Mouse (Mus musculus): ENCODE results near the gene Pax6. TPM values are rescaled to one million over a fixed set of nuclear protein-coding genes. Genes with fewer than 3 reads are reported as not detected.

Gene Pax6
- polyA plus RNA-seq (2014; fragmentation: Nextera tagmentation; extraction: Ambion mirVana): 0.37 and 0.82 TPM in 2 replicates

DNA sequence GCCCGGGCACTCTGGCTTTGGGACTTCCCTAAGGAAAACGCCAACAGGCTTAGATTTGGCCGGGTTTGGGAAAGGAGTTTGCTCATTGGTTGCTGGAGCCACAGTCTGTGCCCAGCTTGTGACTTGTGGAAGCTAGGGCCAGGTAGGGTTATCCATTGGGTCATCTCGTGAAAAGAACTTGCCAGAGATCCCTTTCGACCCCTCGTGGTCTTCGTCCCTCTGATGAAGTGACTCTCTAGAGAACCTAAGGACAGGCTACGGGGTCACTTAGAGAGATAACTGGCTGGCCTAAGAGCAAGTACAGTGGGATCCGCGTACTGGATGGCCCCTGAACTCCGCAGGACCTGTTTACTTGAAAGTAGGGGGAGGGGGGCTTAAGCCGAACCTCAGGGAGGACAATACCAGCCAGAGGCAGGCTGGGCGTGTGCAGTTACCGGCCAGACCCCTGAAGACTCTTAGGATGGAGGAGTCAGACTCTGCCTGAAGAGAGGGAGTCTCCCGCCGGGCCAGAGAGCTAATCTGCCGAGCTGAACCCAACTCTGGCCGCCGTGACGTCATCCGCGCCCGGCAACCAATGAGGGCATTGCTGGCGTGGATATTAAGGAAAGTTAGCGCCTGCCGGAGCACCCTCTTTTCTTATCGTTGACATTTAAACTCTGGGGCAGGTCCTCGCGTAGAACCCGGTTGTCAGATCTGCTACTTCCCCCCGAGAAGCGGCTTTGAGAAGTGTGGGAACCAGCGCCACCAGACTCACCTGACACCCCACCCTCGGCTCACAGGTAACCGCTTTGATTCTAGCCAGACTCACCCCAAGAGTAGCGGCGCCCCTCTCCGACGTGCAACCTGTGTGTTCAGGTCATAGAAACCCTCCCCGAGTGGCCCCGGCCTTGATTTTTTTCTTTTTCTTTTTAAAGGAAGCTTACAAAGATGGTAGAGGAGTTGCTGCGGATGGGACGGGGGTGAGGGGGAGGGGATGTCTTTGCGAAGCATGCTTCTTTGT lies at the start of gene Pax6:
TSS of gene Pax6 (plus strand) at position 630 of the 1,000 bp plus-strand sequence.
- Histone ChIP-seq H3K27ac (ENCODE audit: low read depth, low read length) (no peak within 1 kb of the TSS), H3K4me2 (peak within 1 kb of the TSS; percentile 42), H3K4me1 (ENCODE audit: control insufficient read depth, insufficient read depth, low read length) (peaks cover 11% of the 10 kb centered on the region; the same call in 1 of the 2 replicates), H3K36me3 (ENCODE audit: control insufficient read depth, insufficient read depth, low read length) (no peaks in the 10 kb centered on the region), H3K27me3 (ENCODE audit: control insufficient read depth, insufficient read depth, low read length) (peaks cover 99% of the 10 kb centered on the region), H3K9ac (ENCODE audit: low read depth, low read length) (no peak within 1 kb of the TSS), H3K4me3 (ENCODE audit: low read depth, low read length) (no peak within 1 kb of the TSS), H3K9me3 (replicated peaks; ENCODE audit: control insufficient read depth, low read length) (no peaks in the 10 kb centered on the region)
- no peak for ATAC-seq (replicated peaks; ENCODE audit: insufficient number of reproducible peaks, low FRiP score, low TSS enrichment)
- under 1% methylated on average over 44 of the region's 44 CpGs for WGBS (ENCODE audit: insufficient replicate concordance)

DNA sequence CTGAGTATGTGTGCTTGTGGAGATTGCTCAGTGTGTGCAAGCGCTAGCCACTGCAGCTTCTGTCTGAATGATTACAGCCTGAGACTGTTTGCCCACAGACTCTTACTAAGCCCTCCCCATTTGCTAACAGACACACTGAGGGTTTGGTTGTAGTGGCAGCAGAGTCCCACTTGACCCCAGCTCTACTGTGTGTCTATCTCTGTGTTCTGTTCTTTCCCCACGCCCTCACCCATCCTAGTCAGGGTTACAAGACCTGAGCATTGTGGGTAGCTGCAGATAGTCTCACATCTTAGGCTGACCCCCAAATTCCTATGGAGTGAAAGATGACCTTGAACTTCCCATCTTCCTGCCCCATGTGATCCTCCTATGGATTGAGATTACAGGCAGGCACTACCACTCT lies 19.8 kb upstream of the Pax6 start:
- H3K36me3 ChIP-seq (ENCODE audit: control insufficient read depth, insufficient read depth, low read length): no peaks in the 10 kb centered on the region
- no peak overlapping the region for H3K27ac ChIP-seq (ENCODE audit: low read depth, low read length)
- H3K9ac ChIP-seq (ENCODE audit: low read depth, low read length): no peak overlapping the region
- H3K27me3 ChIP-seq (ENCODE audit: control insufficient read depth, insufficient read depth, low read length): peaks cover 18% of the 10 kb centered on the region; the same call in 1 of the 2 replicates
- H3K4me2 ChIP-seq: no peak overlapping the region
- 70% methylated on average over 2 of the region's 2 CpGs for WGBS (ENCODE audit: insufficient replicate concordance)
- no peaks in the 10 kb centered on the region for H3K4me1 ChIP-seq (ENCODE audit: control insufficient read depth, insufficient read depth, low read length)
- no peaks in the 10 kb centered on the region for H3K9me3 ChIP-seq (replicated peaks; ENCODE audit: control insufficient read depth, low read length)
- no peak for ATAC-seq (replicated peaks; ENCODE audit: insufficient number of reproducible peaks, low FRiP score, low TSS enrichment)
- no peak overlapping the region for H3K4me3 ChIP-seq (ENCODE audit: low read depth, low read length)

DNA sequence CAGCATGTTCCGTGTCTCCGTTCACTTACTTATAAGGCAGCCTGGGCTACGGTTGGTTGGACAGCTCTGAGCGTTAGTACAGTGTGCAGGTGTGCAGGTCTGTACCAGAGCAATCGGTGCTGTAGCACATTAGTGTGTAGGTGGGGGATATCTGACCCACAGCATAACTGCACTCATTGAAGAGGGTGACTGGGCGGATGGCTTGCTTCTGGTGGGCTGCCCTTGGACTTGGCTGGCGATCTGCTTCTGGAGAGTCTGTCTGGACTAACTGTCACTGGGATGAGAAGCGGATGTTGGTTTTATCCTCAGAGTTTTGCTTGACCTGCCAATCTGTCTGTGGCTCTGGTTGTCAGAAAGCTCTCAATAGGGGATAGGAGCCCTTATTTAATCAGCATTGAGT lies 12.2 kb upstream of the Pax6 start:
- no peak for ATAC-seq (replicated peaks; ENCODE audit: insufficient number of reproducible peaks, low FRiP score, low TSS enrichment)
- H3K36me3 ChIP-seq (ENCODE audit: control insufficient read depth, insufficient read depth, low read length): no peaks in the 10 kb centered on the region
- no peak overlapping the region for H3K27ac ChIP-seq (ENCODE audit: low read depth, low read length)
- no peak overlapping the region for H3K4me3 ChIP-seq (ENCODE audit: low read depth, low read length)
- H3K9ac ChIP-seq (ENCODE audit: low read depth, low read length): no peak overlapping the region
- WGBS (ENCODE audit: insufficient replicate concordance): 76% methylated on average over 8 of the region's 8 CpGs
- H3K9me3 ChIP-seq (replicated peaks; ENCODE audit: control insufficient read depth, low read length): no peaks in the 10 kb centered on the region
- H3K4me2 ChIP-seq: no peak overlapping the region
- peaks cover 56% of the 10 kb centered on the region for H3K27me3 ChIP-seq (ENCODE audit: control insufficient read depth, insufficient read depth, low read length)
- H3K4me1 ChIP-seq (ENCODE audit: control insufficient read depth, insufficient read depth, low read length): peaks cover 5% of the 10 kb centered on the region; the same call in 1 of the 2 replicates

DNA sequence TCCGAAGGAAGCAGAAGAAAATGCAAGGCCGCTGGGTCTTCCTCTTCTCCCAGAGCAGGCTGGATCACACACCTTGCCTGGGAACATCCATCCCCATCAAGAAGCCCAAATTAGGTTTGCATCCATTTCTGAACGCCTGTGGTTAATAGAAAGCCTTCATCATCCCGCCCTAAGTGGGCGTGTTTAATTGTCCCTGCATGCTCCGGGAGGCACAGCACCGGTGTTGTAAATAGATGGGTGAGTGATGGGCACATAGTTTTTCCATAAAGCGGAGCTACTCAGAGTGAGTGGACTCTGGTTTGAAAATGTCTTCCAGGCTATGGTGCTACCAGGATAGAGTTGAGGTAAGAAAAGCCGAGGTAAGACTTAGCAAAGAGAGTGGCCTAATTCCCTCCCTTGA lies 9.3 kb upstream of the Pax6 start:
- peak overlapping the region; percentile 28; the same call in 1 of the 2 replicates for H3K4me3 ChIP-seq (ENCODE audit: low read depth, low read length)
- no peak for ATAC-seq (replicated peaks; ENCODE audit: insufficient number of reproducible peaks, low FRiP score, low TSS enrichment)
- WGBS (ENCODE audit: insufficient replicate concordance): 10% methylated on average over 9 of the region's 9 CpGs

DNA sequence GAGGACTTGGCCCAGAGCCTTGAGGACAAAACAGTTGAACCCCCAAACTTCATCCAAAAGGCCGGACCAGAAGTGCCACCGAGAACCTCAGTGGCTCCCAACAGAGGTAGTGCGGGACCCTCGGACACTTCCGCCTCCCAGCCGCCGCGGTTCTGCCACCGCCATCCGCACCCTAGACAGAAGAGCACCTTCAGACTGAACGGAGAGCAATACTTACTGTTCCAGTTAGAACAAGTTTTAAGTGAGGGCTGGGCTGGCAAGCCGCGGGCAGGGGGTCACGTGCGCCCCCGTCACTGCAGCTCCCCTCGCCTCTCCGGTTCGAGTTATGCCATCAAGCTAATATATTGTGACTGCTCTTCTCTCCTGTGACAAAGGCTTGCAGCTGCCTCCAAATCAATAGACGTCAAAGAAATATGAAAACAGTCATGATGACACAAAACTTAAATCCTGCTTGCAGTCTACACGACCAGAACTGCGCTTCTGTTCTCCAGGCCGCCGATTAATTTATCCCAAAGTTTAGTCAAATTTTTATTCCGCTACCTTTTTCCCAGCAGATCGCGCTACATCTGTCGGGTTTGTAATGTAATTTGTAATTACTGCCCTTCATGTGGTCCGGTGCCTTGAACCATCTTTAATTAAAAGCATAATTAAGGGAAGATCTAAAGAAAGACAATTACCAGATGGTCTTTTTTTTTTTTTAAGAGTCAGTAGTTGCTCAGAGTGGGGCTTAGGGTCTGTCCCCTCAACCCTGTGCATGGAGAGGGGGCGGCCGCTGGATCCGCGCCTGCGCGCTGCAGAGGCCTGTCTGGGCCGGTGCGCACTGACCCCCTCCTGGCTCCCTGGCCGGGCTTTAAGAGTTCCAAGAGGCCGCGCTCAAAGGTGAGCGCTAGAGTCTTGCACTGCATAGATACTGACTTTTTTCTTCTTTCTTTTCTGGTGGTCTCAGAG lies 8.5 kb upstream of the Pax6 start:
- Histone ChIP-seq H3K4me3 (ENCODE audit: low read depth, low read length) (peak overlapping the region; percentile 28), H3K36me3 (ENCODE audit: control insufficient read depth, insufficient read depth, low read length) (no peaks in the 10 kb centered on the region), H3K4me1 (ENCODE audit: control insufficient read depth, insufficient read depth, low read length) (peaks cover 5% of the 10 kb centered on the region; the same call in 1 of the 2 replicates), H3K4me2 (peak overlapping the region; percentile 52), H3K27ac (ENCODE audit: low read depth, low read length) (no peak overlapping the region), H3K27me3 (ENCODE audit: control insufficient read depth, insufficient read depth, low read length) (peaks cover 75% of the 10 kb centered on the region), H3K9ac (ENCODE audit: low read depth, low read length) (no peak overlapping the region), H3K9me3 (replicated peaks; ENCODE audit: control insufficient read depth, low read length) (no peaks in the 10 kb centered on the region)
- WGBS (ENCODE audit: insufficient replicate concordance): under 1% methylated on average over 41 of the region's 41 CpGs
- ATAC-seq (replicated peaks; ENCODE audit: insufficient number of reproducible peaks, low FRiP score, low TSS enrichment): peak; percentile 25; the same call in 1 of the 2 replicates

More for the DNA sequence above, 9.3 kb upstream of the Pax6 start:
- Histone ChIP-seq H3K9ac (ENCODE audit: low read depth, low read length) (no peak overlapping the region), H3K4me1 (ENCODE audit: control insufficient read depth, insufficient read depth, low read length) (peaks cover 5% of the 10 kb centered on the region; the same call in 1 of the 2 replicates), H3K27me3 (ENCODE audit: control insufficient read depth, insufficient read depth, low read length) (peaks cover 66% of the 10 kb centered on the region), H3K36me3 (ENCODE audit: control insufficient read depth, insufficient read depth, low read length) (no peaks in the 10 kb centered on the region), H3K27ac (ENCODE audit: low read depth, low read length) (no peak overlapping the region), H3K4me2 (peak overlapping the region; percentile 52), H3K9me3 (replicated peaks; ENCODE audit: control insufficient read depth, low read length) (no peaks in the 10 kb centered on the region)

DNA sequence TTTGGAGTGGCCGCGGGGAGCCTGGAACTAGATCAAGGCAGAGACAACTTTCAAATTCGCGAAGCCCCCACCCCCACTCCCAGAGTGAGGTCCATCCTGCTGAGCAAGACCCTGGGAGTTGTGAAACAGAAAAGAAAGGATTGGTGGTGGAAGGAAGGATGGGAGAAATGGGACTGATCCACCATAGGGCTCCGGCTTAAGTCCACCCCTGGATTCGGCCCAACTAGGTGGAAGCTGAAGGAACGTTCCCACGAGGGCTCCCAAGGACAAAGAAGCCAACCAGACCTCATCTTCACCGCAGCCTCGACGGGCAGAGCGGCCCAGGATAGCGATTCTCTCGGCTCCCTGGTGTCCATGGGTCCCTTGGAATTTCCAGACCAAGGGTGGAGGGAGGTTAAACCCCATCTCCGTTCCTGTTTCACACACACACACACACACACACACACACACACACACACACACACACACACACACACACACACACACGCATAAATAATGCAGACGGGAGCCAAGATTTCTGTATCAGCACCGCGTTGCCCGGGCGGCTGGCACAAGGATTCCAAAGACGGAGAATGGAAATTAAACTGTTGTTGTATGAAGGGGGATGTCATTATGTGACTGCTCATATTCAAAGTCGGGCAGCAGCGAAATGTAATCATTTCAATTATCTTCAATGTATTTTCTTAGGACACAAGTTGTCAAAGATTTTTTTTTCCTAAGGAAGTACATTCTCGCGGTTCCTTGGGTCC lies 7.7 kb upstream of the Pax6 start:
- WGBS (ENCODE audit: insufficient replicate concordance): 3% methylated on average over 25 of the region's 26 CpGs
- ATAC-seq (replicated peaks; ENCODE audit: insufficient number of reproducible peaks, low FRiP score, low TSS enrichment): no peak
- Histone ChIP-seq H3K9me3 (replicated peaks; ENCODE audit: control insufficient read depth, low read length) (no peaks in the 10 kb centered on the region), H3K4me3 (ENCODE audit: low read depth, low read length) (peak overlapping the region; percentile 28; the same call in 1 of the 2 replicates), H3K4me2 (peak overlapping the region; percentile 52), H3K27ac (ENCODE audit: low read depth, low read length) (no peak overlapping the region), H3K27me3 (ENCODE audit: control insufficient read depth, insufficient read depth, low read length) (peaks cover 77% of the 10 kb centered on the region), H3K4me1 (ENCODE audit: control insufficient read depth, insufficient read depth, low read length) (peaks cover 5% of the 10 kb centered on the region; the same call in 1 of the 2 replicates), H3K9ac (ENCODE audit: low read depth, low read length) (no peak overlapping the region), H3K36me3 (ENCODE audit: control insufficient read depth, insufficient read depth, low read length) (no peaks in the 10 kb centered on the region)

DNA sequence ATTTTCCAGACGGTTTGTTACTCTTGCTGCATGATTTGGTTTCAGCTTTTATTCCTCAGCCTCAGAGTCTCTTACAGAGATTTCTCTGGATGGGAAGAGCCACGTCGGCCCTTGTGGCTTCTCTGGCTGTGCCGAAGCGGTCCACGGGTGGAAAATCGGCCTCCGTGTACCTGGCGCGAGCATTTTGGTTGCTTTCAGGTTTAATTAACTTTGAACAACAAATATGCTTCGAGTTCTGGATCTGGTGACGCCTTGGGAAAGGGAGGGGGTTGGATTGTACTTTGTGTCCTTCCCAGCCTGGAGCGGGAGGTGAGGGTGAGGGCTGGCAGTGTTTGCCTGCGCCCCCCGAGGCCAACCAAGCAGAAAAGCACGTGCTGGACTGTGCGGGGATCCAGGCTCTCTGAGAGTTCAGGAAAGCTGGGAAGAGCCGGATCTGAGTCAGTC lies 7.1 kb upstream of the Pax6 start:
- no peak for ATAC-seq (replicated peaks; ENCODE audit: insufficient number of reproducible peaks, low FRiP score, low TSS enrichment)
- WGBS (ENCODE audit: insufficient replicate concordance): under 1% methylated on average over 18 of the region's 18 CpGs

More for the DNA sequence above, 7.1 kb upstream of the Pax6 start:
- H3K27me3 ChIP-seq (ENCODE audit: control insufficient read depth, insufficient read depth, low read length): peaks cover 83% of the 10 kb centered on the region
- no peaks in the 10 kb centered on the region for H3K9me3 ChIP-seq (replicated peaks; ENCODE audit: control insufficient read depth, low read length)
- no peaks in the 10 kb centered on the region for H3K36me3 ChIP-seq (ENCODE audit: control insufficient read depth, insufficient read depth, low read length)
- no peak overlapping the region for H3K27ac ChIP-seq (ENCODE audit: low read depth, low read length)
- no peak overlapping the region for H3K4me2 ChIP-seq
- no peak overlapping the region for H3K9ac ChIP-seq (ENCODE audit: low read depth, low read length)
- H3K4me3 ChIP-seq (ENCODE audit: low read depth, low read length): no peak overlapping the region
- peaks cover 6% of the 10 kb centered on the region for H3K4me1 ChIP-seq (ENCODE audit: control insufficient read depth, insufficient read depth, low read length)
